Comparison of ENCODE assay signal across 31 mouse cellular contexts in genomic region chr6:145567832-145568231, GRCm38 (mm10). TPM values are rescaled to one million over a fixed set of nuclear protein-coding genes. Genes with fewer than 3 reads are reported as not detected.
"Had no signal": no experiment of that assay in that cellular context is flagged by ENCODE, and none has a peak within 500 bp of the region (broad histone marks: within the 10 kb centered on the region; RNA-seq: fewer than 3 reads in every experiment).

No protein-coding gene starts in this region.

- H3K4me2 ChIP-seq: heart, embryonic 11.5 days; heart, embryonic 13.5 days; heart, embryonic 15.5 days; hindbrain, embryonic 12.5 days; hindbrain, embryonic 14.5 days; intestine, embryonic 15.5 days; limb, embryonic 13.5 days; limb, embryonic 15.5 days; liver, embryonic 12.5 days had no signal

- ATAC-seq: hindbrain, embryonic 16.5 days; inflammation-experienced regulatory T-cells, adult 6 months; intestine, embryonic 15.5 days; intestine, postnatal 0 days had no signal

- H3K9me3 ChIP-seq: heart, embryonic 13.5 days; heart, embryonic 15.5 days; hindbrain, embryonic 10.5 days; hindbrain, embryonic 12.5 days; intestine, embryonic 15.5 days; limb, embryonic 15.5 days; liver, embryonic 12.5 days had no signal

- H3K27me3 ChIP-seq: heart, embryonic 13.5 days; heart, embryonic 15.5 days; hindbrain, embryonic 12.5 days; intestine, embryonic 15.5 days; limb, embryonic 13.5 days; limb, embryonic 15.5 days; liver, embryonic 12.5 days had no signal

- H3K27ac ChIP-seq: gastrocnemius, adult 2 months; heart, adult 2 months; heart, embryonic 13.5 days; heart, embryonic 15.5 days; hindbrain, embryonic 12.5 days; hindbrain, embryonic 14.5 days; intestine, embryonic 15.5 days; layer of hippocampus, adult 2 months; left cerebral cortex, adult 2 months; limb, embryonic 13.5 days; limb, embryonic 15.5 days; liver, embryonic 12.5 days; liver, embryonic 14.5 days had no signal

- H3K4me1 ChIP-seq: intestine, embryonic 15.5 days; liver, embryonic 12.5 days had no signal

- DNase-seq: gastrocnemius, adult 2 months; gastrocnemius, postnatal 10 days; gastrocnemius, postnatal 25 days; heart, adult 2 months; heart, postnatal 14 days; heart, postnatal 36 days; kidney, adult 18-20 months; kidney, adult 8-10 months; kidney, postnatal 10 days; kidney, postnatal 25 days; kidney, postnatal 4 days had no signal

- H3K36me3 ChIP-seq: heart, embryonic 13.5 days; heart, embryonic 15.5 days; hindbrain, embryonic 10.5 days; hindbrain, embryonic 12.5 days; intestine, embryonic 15.5 days; limb, embryonic 13.5 days; limb, embryonic 15.5 days; liver, embryonic 12.5 days had no signal

- H3K9ac ChIP-seq: heart, embryonic 13.5 days; heart, embryonic 15.5 days; hindbrain, embryonic 12.5 days; hindbrain, embryonic 14.5 days; intestine, embryonic 15.5 days; limb, embryonic 13.5 days; limb, embryonic 15.5 days; liver, embryonic 12.5 days; liver, embryonic 14.5 days had no signal

- H3K4me3 ChIP-seq: gastrocnemius, adult 2 months; heart, adult 2 months; heart, embryonic 13.5 days; heart, embryonic 15.5 days; hindbrain, embryonic 10.5 days; hindbrain, embryonic 12.5 days; intestine, embryonic 15.5 days; layer of hippocampus, adult 2 months; left cerebral cortex, adult 2 months; limb, embryonic 13.5 days; limb, embryonic 15.5 days; liver, embryonic 12.5 days had no signal

RNA-seq across cellular contexts. Expression of gene Lmntd1, which starts 46.3 kb away (rescaled TPM):
- polyA plus RNA-seq: inflammation-experienced regulatory T-cells, adult 6 months; liver, adult 2 months; liver, embryonic 12.5 days; liver, embryonic 16.5 days had no signal

RNA-seq across cellular contexts. Expression of gene Tuba3b, which starts 47.7 kb away (rescaled TPM):
- polyA plus RNA-seq: heart, embryonic 11.5 days; heart, embryonic 13.5 days; hindbrain, embryonic 10.5 days; hindbrain, embryonic 12.5 days; hindbrain, embryonic 14.5 days; hindbrain, embryonic 16.5 days; inflammation-experienced regulatory T-cells, adult 6 months; intestine, embryonic 15.5 days; intestine, postnatal 0 days; kidney, embryonic 14.5 days; limb, embryonic 11.5 days; limb, embryonic 13.5 days; limb, embryonic 15.5 days; liver, adult 2 months; liver, embryonic 12.5 days; liver, embryonic 14.5 days; liver, embryonic 16.5 days had no signal
